Mouse (Mus musculus) left cerebral cortex, adult 8-10 months (tissue): ENCODE data around the gene Defb25. TPM values are rescaled to one million over a fixed set of nuclear protein-coding genes. Genes with fewer than 3 reads are reported as not detected.

Source experiments
- DNase-seq, 2 experiments: peaks; one replicate each; pipeline ENCODE4 v3.0.0; 2022; ENCODE audit warnings: low spot score in 2 of 2
- total RNA-seq, 4 experiments: library from RNA; stranded (reverse); gene quantifications; 2 replicates each; pipeline ENCODE4 v1.2.4; 2022

The Defb25 gene
- total RNA-seq, 4 experiments from 2014 or later, result not detected

DNA sequence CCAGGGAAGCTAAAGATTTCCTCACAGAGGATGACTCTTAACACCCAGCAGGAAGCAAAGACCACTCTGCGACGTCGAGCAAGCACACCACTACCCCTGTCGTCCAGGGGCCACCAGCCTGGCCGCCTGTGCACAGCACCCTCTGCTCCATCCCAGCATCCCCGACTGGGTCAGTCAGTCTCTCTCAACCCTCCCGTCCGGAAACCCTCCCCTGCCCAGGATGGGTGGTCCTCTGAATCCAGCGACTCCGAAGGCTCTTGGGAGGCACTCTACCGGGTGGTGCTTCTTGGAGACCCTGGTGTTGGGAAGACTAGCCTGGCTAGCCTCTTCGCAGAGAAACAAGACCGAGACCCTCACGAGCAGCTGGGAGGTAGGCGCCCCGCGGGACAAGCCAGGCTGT is 5.2 kb upstream of the Defb25 start:
- no peak for DNase-seq

DNA sequence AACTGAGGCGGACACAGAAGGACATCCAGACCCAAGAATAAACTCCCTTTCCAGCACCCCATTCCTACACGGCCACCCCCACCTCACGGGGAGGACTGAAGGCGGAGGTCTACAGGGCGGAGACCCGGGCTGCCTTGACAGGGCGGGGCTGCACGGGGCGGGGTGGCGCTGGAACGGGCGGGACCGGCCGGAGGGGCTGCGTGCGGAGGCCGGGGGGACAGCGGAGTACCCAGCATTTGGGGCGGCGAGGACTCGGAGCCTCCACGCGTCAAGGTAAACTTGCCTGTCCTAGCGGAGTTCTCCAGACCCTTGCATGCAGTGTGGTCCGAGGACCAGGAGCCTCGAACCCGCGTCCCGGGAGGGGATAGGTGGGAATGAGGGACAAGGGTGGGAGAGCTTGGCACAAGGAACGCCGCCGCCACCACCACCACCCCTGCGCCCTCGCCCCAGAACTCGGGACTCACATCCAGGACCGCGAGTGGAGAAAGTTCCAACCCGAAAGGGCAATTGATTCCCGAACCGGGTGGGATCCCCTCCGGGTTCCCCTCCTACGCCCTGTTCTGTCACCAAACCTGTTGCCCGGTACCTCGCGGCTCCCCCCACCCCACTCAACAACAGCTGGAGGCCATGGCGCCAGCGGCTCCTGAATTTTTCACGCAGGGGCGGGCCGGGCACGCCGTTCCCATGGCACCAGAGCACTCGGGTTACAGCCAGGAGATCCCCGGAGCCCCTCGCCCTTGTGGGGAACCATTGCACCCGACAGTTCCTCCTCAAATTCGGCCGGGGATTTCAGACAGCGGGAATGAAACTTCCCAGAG is 4.1 kb upstream of the Defb25 start, which contains the start of gene Rem1:
Rem1 (plus strand) TSS at position 178 of the 818 bp plus-strand sequence.
- DNase-seq, result no peak

DNA sequence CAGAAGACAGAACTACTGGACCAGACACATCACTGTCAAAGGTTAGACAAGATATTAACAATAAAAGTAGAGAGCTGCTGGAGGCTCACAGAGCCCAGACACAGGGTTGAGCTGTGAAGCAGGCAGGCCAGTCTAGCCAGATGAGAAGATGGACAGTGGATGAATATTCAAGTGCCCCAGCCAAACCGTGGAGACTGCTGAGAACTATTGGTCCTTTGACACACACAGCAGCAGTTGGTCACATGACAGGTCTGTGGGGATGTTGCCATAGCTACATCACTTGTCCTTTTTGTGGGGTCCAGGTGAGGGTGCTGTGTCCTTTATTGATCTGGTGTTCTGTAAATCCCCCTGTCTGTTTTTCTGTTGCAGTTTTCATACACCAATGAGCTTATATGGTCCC is 2.4 kb upstream of the Defb25 start:
- DNase-seq, result no peak

DNA sequence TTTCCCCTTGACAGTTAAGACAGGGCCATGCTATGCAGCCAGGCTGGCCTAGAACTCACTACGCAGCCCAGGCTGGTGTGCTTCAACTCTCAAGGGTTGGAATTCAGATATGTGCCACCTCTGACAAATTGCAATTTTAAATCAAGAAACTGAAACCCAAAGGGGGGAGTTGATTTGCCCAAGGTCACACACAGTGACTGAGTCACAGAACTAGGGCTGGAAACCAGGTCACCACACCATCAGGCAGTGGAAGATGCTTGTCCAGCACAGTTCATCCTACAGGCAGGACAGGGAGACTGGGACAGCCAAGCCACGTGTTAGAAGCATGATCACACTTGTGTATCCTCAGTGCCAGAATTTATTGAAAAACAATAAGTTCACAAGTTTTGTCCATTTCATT is 1.7 kb upstream of the Defb25 start:
- no peak for DNase-seq

DNA sequence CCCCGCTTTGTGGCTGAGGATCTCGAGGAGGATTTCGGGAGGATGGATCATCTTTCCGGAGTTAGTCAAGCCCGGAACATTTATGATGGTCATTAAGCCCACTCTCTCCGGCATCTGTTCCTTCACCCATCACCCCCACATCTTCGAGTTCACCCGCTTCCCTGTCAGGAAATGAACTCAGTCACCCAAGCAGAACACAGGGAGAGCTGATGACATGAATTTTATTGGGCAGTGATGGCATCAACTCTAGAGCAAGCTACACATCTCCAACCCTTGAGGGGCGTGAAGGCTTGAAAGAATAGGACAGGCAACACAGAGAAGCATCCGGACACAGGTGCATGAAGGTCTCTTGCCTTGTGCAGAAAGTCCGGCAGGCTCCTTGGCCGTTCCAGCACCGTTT is 702 bp downstream of the Defb25 start:
- no peak for DNase-seq

DNA sequence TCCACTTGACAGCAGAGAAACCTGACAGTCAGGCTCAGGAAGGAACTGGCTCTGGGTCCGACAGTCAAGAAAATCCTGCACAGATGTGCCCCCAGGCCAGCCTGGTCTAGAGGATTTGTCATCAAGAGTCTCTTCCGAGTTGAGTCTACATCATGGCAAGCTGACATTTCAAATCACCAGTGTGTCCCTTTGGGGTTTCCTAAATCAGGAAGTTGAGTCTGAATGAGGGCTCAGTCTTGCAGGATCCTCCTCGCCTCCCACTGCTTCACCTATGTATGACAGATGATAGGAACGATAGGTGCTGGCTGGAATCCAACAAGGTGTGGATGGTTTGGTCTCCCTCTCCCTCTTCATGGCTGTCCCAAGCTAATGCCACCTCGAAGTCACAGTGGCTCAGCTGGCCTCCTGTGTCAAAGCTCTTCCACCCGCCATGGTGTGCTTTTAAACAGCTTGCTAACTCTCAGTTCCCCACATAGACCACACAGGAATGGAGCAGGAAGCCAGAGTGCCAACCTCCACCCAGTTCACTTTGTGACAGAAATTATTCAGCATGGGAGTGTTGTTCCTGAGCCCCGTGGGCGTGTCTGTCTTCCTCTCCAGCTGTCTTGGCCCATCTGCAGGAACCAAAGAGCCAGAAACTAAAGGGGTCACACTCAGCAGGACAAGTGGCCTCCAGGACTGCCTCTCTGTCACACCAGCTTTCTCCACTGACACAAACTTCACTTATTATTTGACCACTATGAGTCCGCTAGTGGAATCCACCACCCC is 2.3 kb downstream of the Defb25 start:
- DNase-seq, result no peak

DNA sequence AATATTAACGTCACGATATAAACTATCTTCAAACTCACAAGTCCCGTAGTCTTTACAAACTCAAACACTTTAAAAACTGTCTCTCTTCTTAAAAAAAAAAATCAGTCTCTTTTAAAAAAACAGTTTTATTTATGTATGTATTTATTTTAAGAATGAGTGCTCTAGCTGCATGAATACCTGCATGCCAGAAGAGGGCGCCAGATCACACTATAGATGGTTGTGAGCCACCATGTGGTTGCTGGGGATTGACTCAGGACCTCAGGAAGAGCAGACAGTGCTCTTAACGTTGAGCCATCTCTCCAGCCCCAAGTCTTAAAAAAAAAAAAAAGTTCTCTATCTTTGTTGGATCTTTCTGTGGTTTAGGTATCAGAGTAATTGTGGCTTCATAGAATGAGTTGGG is 5.5 kb downstream of the Defb25 start:
- DNase-seq, result no peak

DNA sequence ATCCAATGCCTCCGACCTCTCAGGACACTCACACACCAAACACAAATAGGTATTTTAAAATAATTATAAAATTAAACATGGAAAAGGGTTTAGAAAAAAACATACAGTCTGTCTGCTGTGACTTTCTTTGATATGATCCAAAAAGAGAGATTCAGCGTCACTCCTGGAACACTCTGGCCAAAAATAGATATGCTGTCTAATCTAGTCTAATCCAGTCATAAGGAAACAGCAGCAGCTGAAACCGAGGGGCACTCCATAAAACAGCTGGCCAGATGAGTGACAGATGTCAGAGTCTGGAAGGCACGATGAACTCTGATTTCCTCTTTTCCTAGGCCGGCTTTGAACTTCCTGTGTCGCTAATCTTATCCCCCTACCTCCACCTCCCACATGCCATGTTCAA is 6.4 kb downstream of the Defb25 start:
- no peak for DNase-seq

DNA sequence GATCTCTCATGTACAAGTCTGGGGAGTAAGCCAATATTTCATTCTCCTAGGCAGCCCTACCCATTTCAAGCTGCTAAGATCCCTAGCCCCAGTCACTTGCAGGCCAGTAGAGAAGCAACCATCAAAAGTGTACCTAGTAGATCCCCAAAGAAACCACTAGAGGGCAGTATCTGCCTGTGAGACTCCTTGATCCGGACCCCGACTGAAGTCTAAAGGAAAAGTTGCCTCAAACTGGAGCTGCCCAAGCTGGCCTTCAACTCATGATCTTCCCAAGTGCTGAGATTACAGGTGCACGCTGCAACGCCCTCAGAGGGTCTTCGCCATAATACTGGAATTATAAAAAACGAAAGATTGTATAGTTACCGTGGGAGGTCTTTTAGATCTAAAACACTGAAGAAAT is 7.3 kb downstream of the Defb25 start:
- DNase-seq, result peak in 1 of 2 experiments; percentile 25

DNA sequence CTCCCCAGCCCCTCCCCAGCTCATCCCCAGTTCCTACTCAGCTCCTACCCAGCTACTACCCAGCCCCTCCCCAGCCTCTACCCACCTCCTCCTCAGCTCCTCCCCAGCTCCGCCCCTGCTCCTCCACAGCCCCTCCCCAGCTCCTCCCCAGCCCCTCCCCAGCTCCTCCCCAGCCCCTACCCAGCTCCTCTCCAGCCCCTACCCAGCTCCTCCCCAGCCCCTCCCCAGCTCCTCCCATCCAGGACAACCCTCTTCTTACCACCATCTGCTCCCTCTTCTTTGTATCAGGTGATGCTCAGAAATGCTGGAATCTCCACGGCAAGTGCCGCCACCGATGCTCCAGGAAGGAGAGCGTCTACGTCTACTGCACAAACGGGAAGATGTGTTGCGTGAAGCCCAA is 10.7 kb downstream of the Defb25 start:
- no peak for DNase-seq

DNA sequence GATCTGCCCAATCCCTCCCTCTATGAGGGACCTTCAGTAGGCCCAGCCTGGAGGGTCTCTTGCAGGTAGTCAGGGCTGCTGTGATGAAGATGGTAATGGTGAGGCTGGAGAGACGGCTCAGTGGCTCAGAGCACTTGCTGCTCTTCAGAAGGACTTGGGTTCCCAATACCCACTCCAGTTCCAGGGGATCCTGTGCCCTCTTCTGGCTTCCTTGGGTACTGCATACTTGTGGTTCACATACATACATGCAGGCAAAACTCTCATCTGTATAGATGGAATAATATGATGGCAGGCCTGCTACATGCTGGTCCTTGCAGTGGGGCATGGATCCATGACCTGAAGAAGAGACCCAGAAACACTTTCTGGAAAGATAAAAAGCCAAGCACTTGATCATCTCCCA is 14.1 kb downstream of the Defb25 start:
- no peak for DNase-seq

DNA sequence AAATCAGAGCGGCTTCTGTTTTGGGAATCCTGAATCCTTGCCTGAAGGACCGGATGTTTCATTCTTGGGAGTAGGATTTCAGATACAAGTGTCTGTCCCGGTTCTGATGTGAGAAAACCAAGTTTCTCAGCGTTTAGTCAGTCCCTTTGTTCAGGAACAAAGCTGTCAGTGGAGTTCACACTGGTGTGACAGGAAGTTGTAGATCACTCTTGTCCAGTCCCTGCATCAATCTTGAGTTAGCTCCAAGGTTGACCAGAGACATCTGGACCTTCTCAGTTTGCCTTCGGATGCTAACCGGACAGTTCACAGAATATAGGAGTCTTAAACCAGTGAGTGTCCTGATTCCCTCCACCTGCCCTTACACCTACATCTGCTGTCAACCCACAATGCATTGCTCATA is 15.1 kb downstream of the Defb25 start:
- no peak for DNase-seq

DNA sequence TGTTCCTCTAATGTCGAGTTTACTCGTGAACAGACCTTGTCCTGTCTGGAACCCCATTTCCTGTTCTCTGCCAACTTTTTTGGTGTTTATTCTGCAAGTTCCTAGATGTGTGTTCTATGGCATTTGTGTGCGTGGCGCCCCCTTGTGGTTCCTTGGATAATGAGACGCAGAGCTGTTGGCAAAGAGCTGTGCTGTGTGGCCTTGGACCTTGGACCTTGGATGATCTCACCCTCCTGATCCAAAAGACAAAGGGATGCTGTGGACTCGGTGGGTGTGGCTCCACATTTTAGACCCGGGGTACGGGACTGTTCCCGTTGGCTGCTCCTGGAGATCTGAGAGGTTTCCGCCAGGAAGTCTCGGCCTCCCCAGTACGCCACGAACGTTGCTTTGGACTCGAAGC is 18.8 kb downstream of the Defb25 start, which contains the start of gene Defb36:
Defb36 (plus strand) TSS at position 271 of the 400 bp plus-strand sequence.
- DNase-seq, result no peak

DNA sequence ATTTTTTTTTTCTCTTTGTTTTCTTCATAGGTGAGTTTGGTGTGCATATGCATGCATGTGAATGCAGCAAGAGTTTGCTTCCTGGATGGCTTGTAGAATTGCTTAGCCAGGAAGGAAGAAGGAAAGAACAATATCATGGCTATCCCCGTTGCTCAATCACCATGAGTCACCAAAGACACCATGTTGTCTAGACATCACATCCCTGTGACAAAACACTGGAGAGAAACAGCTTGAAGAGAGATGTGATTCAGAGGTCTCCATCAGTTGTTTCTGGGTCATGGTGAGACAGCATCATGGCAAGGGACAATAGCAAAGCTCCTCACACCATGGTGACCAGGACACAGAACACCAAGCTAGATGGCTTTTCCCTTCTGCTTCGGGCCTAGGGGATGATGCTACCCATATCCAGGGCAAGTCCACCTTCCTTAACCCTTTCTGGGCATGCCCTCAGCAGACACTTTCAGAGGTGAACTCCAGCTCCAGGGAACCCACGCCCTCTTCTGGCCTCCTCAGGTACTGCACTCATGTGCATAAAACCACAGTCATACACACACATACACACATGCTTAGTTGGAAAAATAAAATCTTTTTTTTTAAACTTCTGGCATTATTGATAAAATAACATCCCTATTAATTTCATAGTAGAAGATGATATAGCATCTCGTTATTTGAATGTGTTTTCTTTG is 21.4 kb downstream of the Defb25 start:
- DNase-seq, result no peak

DNA sequence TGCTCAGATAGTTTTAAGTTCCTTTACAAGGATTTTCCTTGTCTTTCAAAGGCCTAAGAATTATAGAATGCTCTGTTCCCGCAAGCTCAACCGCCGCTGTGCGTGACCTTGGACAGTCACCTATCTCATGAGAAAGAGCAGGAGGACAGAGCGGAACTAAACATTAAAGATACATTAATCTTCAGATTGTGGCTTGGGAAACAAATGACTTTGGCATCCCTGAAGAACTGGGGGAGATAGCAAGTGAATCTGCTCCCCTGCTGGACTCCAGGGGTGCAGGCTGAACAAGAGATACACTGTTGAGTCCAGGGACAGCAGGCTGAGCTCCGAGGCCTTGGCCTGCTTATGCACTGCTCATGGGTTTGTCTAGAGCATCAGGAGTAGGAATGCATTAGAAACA is 22.8 kb downstream of the Defb25 start:
- no peak for DNase-seq

DNA sequence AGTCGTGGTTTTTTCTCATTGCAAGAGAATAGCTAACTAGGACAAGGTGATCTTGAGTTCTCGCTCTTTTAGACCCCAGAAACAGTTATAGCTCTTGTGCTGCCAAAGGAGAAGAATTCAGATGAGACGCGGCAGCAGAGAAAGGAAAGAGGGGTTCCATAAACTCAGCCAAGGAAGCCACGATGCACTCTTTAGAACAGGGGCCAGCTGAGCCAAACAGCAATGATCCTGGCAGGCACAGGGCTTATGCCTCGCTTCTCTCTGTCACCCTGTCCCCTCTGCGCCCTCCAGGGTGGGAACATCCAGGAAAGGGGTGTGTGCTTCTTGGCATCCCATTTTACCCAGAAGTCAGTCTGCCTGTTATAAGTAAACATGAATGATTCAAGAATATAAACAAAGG is 23.6 kb downstream of the Defb25 start, which contains the start of gene Defb45:
Defb45 (minus strand) TSS at position 101 of the 400 bp plus-strand sequence.
- no peak for DNase-seq

DNA sequence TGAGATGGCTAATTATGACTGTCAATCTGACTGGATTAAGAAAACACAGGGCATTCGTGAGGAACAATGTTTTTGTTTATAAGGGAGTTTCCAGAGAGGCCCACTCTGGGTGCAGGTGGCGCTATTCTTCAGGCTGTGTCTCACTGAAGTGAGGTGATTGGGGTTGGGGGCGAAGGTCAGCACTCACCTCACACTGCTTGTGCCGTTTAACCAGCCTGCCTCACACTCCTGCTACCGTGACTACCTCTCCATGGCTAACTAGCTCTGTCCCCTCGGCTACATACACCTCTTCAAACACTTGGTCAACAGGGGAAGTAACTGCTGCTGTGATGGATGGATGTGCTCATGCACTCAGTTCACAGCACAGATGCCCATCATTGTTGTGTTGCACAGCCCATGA is 33.8 kb downstream of the Defb25 start:
- no peak for DNase-seq

DNA sequence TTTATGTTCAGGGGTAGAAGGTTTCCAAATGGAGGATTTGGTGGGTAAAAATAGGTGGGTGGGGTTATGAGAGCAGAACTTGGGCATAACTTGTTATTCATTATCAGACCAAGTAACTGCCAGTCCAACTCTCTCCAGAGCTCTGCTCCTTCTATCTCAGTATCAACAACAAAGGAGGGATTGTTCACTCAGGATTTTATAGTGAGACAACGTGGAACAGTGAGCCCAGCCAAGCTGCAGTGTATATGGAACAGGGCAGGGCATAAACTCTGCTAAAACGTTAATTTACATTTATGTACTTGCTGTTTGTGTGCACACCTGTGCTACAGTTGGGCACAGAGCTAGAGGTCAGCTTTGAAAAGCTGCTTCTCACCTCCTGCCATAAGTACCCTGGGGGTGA is 34.4 kb downstream of the Defb25 start:
- DNase-seq, result no peak

DNA sequence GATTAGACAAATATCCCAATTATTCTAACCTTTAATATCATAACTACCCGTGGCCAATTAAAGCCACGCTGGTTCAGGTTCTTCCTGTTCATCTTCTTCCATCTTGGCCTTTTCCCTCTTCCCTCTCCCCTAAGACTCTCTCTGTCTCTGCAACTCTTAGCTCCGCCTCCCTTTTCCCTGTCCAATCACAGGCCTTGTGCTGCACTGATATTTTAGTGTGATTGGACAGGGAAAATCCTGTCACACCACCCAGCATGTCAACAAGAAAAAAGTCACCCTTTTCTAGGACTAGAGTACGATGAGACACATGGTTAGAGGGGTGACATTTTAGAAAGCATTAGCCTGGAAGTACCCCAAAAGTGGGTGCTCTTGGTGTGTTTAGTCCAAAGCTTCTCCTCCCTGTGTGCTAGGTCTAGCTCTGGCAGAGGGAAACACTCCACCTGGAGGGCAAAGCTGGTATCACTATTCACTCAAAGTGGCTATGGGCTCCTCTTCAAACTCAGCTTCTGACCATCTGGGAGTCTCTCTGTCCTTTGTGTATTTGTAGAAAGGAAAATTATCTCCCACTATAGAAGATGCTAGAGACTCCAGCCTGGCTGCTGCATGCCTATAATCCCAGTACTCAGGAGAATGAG is 35.8 kb downstream of the Defb25 start:
- no peak for DNase-seq

DNA sequence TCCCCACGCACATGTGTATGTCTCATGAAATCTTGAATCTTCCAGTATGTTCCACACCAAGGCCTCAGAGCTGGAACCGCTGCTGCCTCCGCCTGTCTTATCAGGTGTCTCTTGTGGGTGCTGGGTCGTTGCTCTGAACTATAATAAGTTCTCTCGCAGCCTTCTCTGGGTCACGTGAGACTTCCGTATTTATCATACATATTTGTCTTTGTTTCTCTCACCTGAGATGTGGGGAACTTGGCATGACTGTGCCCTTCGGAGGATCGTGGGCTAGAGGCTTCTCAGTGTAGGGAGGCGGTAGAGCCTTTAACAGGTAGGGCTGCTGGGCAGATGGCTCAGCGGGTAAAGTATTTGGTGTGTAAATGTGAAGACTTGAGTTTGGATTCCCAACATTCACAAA is 42.2 kb downstream of the Defb25 start:
- no peak for DNase-seq

DNA sequence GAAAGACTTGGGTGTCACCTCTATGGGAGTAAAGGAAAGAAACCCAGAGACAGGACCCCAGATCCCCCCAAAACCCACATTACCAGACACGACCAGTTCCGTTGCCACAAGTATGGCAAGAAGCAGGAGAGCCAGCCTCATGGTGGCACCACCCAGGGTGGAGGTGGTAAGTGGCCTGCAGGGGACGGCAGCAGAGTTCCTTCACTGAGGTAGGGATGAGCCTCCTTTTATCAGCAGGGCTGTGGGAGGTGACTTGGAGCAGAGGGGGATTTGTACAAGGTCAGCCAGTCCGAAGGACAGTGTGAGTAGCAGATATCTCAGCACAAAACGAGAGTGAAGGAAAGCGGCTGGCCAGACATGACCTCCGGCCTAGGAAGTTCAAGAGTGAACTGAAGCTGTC is 42.7 kb downstream of the Defb25 start, which contains the start of gene Defb19:
Defb19 (minus strand) TSS at position 206 of the 400 bp plus-strand sequence.
- no peak for DNase-seq
